Mouse (Mus musculus): ENCODE results near the gene Gm11437.

GRCm38 (mm10) chr11:84167046-84167526, at the start of gene Gm11437:
- TF ChIP-seq POLR2A (IDR thresholded peaks at IDR 0.05; ENCODE audit: extremely low read depth, insufficient read depth, low read length) = no peak
- TF ChIP-seq CTCF (IDR thresholded peaks at IDR 0.05; ENCODE audit: low read depth, low read length) = no peak
